Mouse (Mus musculus) kidney, postnatal 14 days (tissue): Measurements from ENCODE around the gene Zrsr1.

ENCODE experiments used
- DNase-seq: peaks from one replicate; pipeline ENCODE4 v3.0.0; 2022; ENCODE audit warnings: mixed read lengths

Zrsr1 gene

GRCm38 (mm10) chr11:23013580-23014294 is 41.9 kb downstream of the Zrsr1 start:
- no peak for DNase-seq

GRCm38 (mm10) chr11:23014996-23015395 is 43.2 kb downstream of the Zrsr1 start:
- DNase-seq, result no peak

GRCm38 (mm10) chr11:23017943-23018342 is 46.1 kb downstream of the Zrsr1 start:
- no peak for DNase-seq

GRCm38 (mm10) chr11:23020116-23020770 is 48.4 kb downstream of the Zrsr1 start:
- no peak for DNase-seq

GRCm38 (mm10) chr11:23020841-23021240 is 49.0 kb downstream of the Zrsr1 start:
- DNase-seq, result no peak

GRCm38 (mm10) chr11:23023155-23023554 is 51.4 kb downstream of the Zrsr1 start:
- no peak for DNase-seq

GRCm38 (mm10) chr11:23024169-23024568 is 52.4 kb downstream of the Zrsr1 start:
- no peak for DNase-seq
